Mouse (Mus musculus): Measurements from ENCODE around the gene Enox1. TPM values are rescaled to one million over a fixed set of nuclear protein-coding genes. Genes with fewer than 3 reads are reported as not detected.

Gene Enox1
- polyA plus RNA-seq, 1 experiment: 0.28 TPM

- no peak overlapping the region for H3K4me3 ChIP-seq (replicated peaks; ENCODE audit: extremely low read depth, low read depth, low read length)
- no peak for TF ChIP-seq CTCF (IDR thresholded peaks at IDR 0.05; ENCODE audit: insufficient read depth, low read length)
- TF ChIP-seq POLR2A (IDR thresholded peaks at IDR 0.05; ENCODE audit: borderline replicate concordance, extremely low read depth, low read depth, low read length): no peak
- WGBS: 83% methylated on average over 5 of the region's 5 CpGs
These were observed 249.9 kb downstream of the Enox1 start for GRCm38 (mm10) chr14:77406241-77407114.

DNA sequence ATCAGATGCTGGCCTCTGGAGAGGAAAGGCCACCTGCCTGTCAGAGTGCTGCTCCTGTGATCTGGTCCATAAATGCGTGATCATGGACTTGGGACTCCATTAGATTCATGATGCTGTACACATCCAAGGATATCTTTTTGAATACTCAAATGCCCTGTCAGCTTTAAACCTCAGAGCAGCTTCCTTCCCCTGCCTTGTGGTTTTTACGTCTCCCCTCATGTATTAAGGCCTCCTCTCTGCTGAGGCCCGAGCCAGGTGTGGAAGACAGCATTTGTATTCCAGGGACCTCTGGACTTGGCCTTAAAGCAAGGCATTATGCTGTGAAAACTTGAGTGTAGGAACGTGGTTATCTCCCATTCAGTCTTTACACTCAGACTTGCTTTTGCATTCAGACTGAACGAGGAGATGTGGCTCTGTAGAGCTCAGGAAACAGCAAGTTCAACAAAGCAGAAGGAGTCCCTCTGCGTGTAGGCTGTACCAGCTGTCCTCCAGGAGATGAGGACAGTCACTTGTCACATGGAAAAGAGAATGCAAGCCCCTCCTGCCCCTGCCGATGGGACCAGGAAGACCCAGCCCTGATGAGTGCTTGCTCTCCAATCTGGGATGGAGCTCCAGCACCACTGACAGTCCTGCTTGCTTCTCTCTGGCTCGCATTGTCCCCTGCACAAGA lies 252.8 kb downstream of the Enox1 start:
- Histone ChIP-seq H3K4me3 (replicated peaks; ENCODE audit: extremely low read depth, low read depth, low read length) (no peak overlapping the region), H3K4me1 (ENCODE audit: control insufficient read depth, insufficient read depth, low read length) (no peaks in the 10 kb centered on the region)
- TF ChIP-seq CTCF (IDR thresholded peaks at IDR 0.05; ENCODE audit: insufficient read depth, low read length): no peak
- no peak for TF ChIP-seq POLR2A (IDR thresholded peaks at IDR 0.05; ENCODE audit: borderline replicate concordance, extremely low read depth, low read depth, low read length)
- DNase-seq: no peak
- WGBS: 69% methylated on average over 8 of the region's 8 CpGs

More at GRCm38 (mm10) chr14:77406241-77407114, 249.9 kb downstream of the Enox1 start:
- no peaks in the 10 kb centered on the region for H3K4me1 ChIP-seq (ENCODE audit: control insufficient read depth, insufficient read depth, low read length)
- DNase-seq: no peak

DNA sequence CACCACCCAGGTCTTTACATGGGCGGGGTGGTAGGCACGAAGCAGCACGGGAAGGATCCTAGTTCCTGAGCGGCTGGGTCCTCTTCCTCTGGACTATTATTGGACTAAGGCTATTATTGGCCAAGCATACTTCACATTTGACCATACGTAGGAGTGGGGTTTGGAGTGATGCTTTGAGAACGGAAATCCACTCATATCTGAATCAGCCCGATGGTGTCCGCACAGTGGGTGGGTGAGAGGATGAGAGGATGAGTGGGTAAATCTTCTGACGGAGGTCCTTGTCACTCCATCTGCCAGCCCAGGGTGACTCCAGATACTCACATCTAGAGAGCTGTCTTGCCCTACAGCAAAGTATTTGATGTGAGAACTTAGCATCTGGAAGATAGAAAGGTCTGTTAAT lies 253.8 kb downstream of the Enox1 start:
- DNase-seq: no peak
- TF ChIP-seq POLR2A (IDR thresholded peaks at IDR 0.05; ENCODE audit: borderline replicate concordance, extremely low read depth, low read depth, low read length) (no peak), CTCF (IDR thresholded peaks at IDR 0.05; ENCODE audit: insufficient read depth, low read length) (no peak)
- no peaks in the 10 kb centered on the region for H3K4me1 ChIP-seq (ENCODE audit: control insufficient read depth, insufficient read depth, low read length)
- 95% methylated on average over 9 of the region's 9 CpGs for WGBS
- H3K4me3 ChIP-seq (replicated peaks; ENCODE audit: extremely low read depth, low read depth, low read length): no peak overlapping the region

- TF ChIP-seq CTCF (IDR thresholded peaks at IDR 0.05; ENCODE audit: insufficient read depth, low read length) (no peak), POLR2A (IDR thresholded peaks at IDR 0.05; ENCODE audit: borderline replicate concordance, extremely low read depth, low read depth, low read length) (no peak)
- Histone ChIP-seq H3K4me3 (replicated peaks; ENCODE audit: extremely low read depth, low read depth, low read length) (no peak overlapping the region), H3K4me1 (ENCODE audit: control insufficient read depth, insufficient read depth, low read length) (no peaks in the 10 kb centered on the region)
- DNase-seq: no peak
- WGBS: 68% methylated on average over 5 of the region's 5 CpGs
These were observed 256.5 kb downstream of the Enox1 start for GRCm38 (mm10) chr14:77413106-77413505.

DNA sequence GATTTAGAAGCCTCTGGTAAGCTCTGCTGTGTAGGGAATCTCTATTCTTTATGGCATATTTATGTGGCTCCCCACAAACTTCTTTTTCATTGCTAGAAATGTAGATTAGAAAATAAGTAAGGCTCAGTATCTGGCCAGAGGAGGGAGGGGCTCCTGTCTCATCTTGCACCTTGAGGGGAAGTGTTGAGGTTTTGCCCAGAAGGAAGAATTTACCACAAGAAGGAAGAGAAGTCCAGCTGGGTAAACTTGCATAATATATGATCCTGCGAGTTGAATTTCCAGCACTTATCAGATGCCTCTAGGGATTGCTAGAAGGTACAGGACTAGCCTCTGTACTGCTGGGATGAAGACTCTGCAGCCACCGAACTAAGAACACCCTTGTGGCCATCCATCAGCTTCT lies 259.8 kb downstream of the Enox1 start:
- no peak overlapping the region for H3K4me3 ChIP-seq (replicated peaks; ENCODE audit: extremely low read depth, low read depth, low read length)
- DNase-seq: no peak
- TF ChIP-seq CTCF (IDR thresholded peaks at IDR 0.05; ENCODE audit: insufficient read depth, low read length) (no peak), POLR2A (IDR thresholded peaks at IDR 0.05; ENCODE audit: borderline replicate concordance, extremely low read depth, low read depth, low read length) (no peak)
- 57% methylated on average over 2 of the region's 2 CpGs for WGBS
- no peaks in the 10 kb centered on the region for H3K4me1 ChIP-seq (ENCODE audit: control insufficient read depth, insufficient read depth, low read length)

DNA sequence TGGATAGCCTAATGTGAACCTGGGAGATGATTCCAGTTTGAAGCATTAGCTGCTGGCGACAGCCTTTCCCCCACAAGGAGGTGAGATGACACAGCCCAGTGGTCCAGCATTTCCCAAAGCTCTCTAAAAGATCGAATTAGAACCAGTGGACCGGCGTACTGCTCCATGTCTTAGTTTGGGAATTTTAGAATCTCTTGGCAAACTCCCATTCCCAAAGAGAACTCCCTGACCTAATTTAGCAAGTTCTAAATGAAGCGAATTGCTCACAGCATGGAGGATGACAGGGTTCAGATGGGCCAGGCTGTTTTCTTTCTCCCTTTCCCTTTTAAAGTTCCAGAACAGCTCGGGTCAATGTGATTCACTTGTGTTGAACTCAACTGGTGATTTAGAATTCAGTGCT lies 264.5 kb downstream of the Enox1 start:
- Histone ChIP-seq H3K4me3 (replicated peaks; ENCODE audit: extremely low read depth, low read depth, low read length) (no peak overlapping the region), H3K4me1 (ENCODE audit: control insufficient read depth, insufficient read depth, low read length) (no peaks in the 10 kb centered on the region)
- TF ChIP-seq CTCF (IDR thresholded peaks at IDR 0.05; ENCODE audit: insufficient read depth, low read length) (no peak), POLR2A (IDR thresholded peaks at IDR 0.05; ENCODE audit: borderline replicate concordance, extremely low read depth, low read depth, low read length) (no peak)
- 72% methylated on average over 6 of the region's 6 CpGs for WGBS
- DNase-seq: no peak

DNA sequence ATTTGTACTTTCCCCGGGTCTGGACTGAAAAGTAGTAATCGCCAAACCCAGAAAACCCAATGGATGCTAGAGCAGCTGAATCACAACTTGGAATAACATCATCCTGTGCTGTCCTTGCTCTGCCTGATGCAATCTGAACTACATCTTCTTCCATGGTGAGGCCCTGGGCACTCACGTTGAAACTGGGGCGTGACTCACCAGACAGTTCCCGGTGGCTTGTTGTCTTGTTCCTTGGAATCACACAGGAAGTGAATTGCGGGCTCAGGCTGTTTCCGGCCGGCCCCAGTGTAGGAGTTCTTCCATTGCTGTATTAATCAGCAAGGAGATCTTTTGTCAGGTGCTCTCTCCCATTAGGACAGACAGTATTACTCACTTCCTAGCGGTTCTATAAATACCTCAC lies 266.6 kb downstream of the Enox1 start:
- Histone ChIP-seq H3K4me3 (replicated peaks; ENCODE audit: extremely low read depth, low read depth, low read length) (no peak overlapping the region), H3K4me1 (ENCODE audit: control insufficient read depth, insufficient read depth, low read length) (no peaks in the 10 kb centered on the region)
- 57% methylated on average over 9 of the region's 9 CpGs for WGBS
- TF ChIP-seq POLR2A (IDR thresholded peaks at IDR 0.05; ENCODE audit: borderline replicate concordance, extremely low read depth, low read depth, low read length) (no peak), CTCF (IDR thresholded peaks at IDR 0.05; ENCODE audit: insufficient read depth, low read length) (no peak)
- DNase-seq: no peak

- no peak for DNase-seq
- WGBS: 62% methylated on average over 5 of the region's 5 CpGs
- Histone ChIP-seq H3K4me3 (replicated peaks; ENCODE audit: extremely low read depth, low read depth, low read length) (no peak overlapping the region), H3K4me1 (ENCODE audit: control insufficient read depth, insufficient read depth, low read length) (no peaks in the 10 kb centered on the region)
- TF ChIP-seq POLR2A (IDR thresholded peaks at IDR 0.05; ENCODE audit: borderline replicate concordance, extremely low read depth, low read depth, low read length): no peak
- TF ChIP-seq CTCF (IDR thresholded peaks at IDR 0.05; ENCODE audit: insufficient read depth, low read length): no peak
These were observed 282.9 kb downstream of the Enox1 start for GRCm38 (mm10) chr14:77439426-77439825.

GRCm38 (mm10) chr14:77440805-77441204 lies 284.2 kb downstream of the Enox1 start:
- WGBS: 67% methylated on average over 7 of the region's 7 CpGs
- DNase-seq: no peak
- no peaks in the 10 kb centered on the region for H3K4me1 ChIP-seq (ENCODE audit: control insufficient read depth, insufficient read depth, low read length)
- TF ChIP-seq POLR2A (IDR thresholded peaks at IDR 0.05; ENCODE audit: borderline replicate concordance, extremely low read depth, low read depth, low read length) (no peak), CTCF (IDR thresholded peaks at IDR 0.05; ENCODE audit: insufficient read depth, low read length) (no peak)
- H3K4me3 ChIP-seq (replicated peaks; ENCODE audit: extremely low read depth, low read depth, low read length): no peak overlapping the region
